In genomic region chr11:99134266-99135046, GRCm38 (mm10) we compare ENCODE assay signal across 12 mouse cellular contexts. TPM values are rescaled to one million over a fixed set of nuclear protein-coding genes. Genes with fewer than 3 reads are reported as not detected.
DNase-seq lines count a peak whose midpoint lies in the region; ATAC-seq and TF ChIP-seq lines count a peak whose summit lies in the region.
"Had no signal": no experiment of that assay in that cellular context is flagged by ENCODE, and none has a peak within 500 bp of the region (broad histone marks: within the 10 kb centered on the region; RNA-seq: fewer than 3 reads in every experiment).

No protein-coding gene starts in this region.

- intact Hi-C loops in gastrocnemius, adult 2 months (cut with DNase I), result no loop called here

- no peak for DNase-seq in gastrocnemius, adult 2 months
- no peak for DNase-seq in gastrocnemius, postnatal 4 days (ENCODE audit: low spot score in 2 of 2)
- DNase-seq in liver, embryonic 11.5 days (ENCODE audit: low spot score), result no peak
- DNase-seq in liver, postnatal 0 days, result no peak
- peak; percentile 70 for DNase-seq in limb, embryonic 11.5 days (ENCODE audit: low spot score)
- no peak for DNase-seq in ovary, postnatal 36 days (ENCODE audit: low spot score)
- no peak for DNase-seq in natural killer cell, adult 2 months (ENCODE audit: low spot score in 2 of 2)
- DNase-seq: cerebellum, postnatal 36 days; kidney, adult 8-10 months had no signal

- TF ChIP-seq CTCF in gastrocnemius, adult 2 months (IDR thresholded peaks at IDR 0.05), result no peak
- no peak for TF ChIP-seq CTCF in liver, postnatal 0 days (IDR thresholded peaks at IDR 0.05; ENCODE audit: low read depth)

- ATAC-seq in liver, embryonic 11.5 days (replicated peaks; ENCODE audit: low FRiP score), result no peak
- ATAC-seq in liver, postnatal 0 days, result no peak
- ATAC-seq in limb, embryonic 11.5 days (ENCODE audit: insufficient number of reproducible peaks, low FRiP score, low TSS enrichment, low read depth), result 0 out of 2 replicates have a peak, but pooled peaks have one; percentile 24

- peaks cover 10% of the 10 kb centered on the region for H3K27me3 ChIP-seq in liver, embryonic 11.5 days (replicated peaks; ENCODE audit: control insufficient read depth, insufficient read depth, low read length)
- H3K27me3 ChIP-seq in liver, postnatal 0 days (ENCODE audit: insufficient read depth, low read length), result no peaks in the 10 kb centered on the region
- H3K27me3 ChIP-seq in limb, embryonic 11.5 days (ENCODE audit: control insufficient read depth, insufficient read depth, low read length), result no peaks in the 10 kb centered on the region
- H3K27me3 ChIP-seq: midbrain, embryonic 12.5 days had no signal

- H3K36me3 ChIP-seq in liver, embryonic 11.5 days (ENCODE audit: control insufficient read depth, insufficient read depth, low read length), result no peaks in the 10 kb centered on the region
- no peaks in the 10 kb centered on the region for H3K36me3 ChIP-seq in liver, postnatal 0 days (replicated peaks; ENCODE audit: insufficient read depth, low read length)
- no peaks in the 10 kb centered on the region for H3K36me3 ChIP-seq in limb, embryonic 11.5 days (ENCODE audit: control insufficient read depth, insufficient read depth, low read length)
- H3K36me3 ChIP-seq: midbrain, embryonic 12.5 days had no signal

- H3K27ac ChIP-seq in gastrocnemius, adult 2 months, result peak overlapping the region; percentile 60; the same call in 1 of the 2 replicates
- H3K27ac ChIP-seq in liver, embryonic 11.5 days (ENCODE audit: low read depth, low read length), result peak overlapping the region; percentile 35
- H3K27ac ChIP-seq in liver, postnatal 0 days (ENCODE audit: low read depth), result no peak overlapping the region
- 0 out of 2 replicates have a peak overlapping the region, but pooled peaks have one; percentile 34 for H3K27ac ChIP-seq in brown adipose tissue, adult 24 weeks (replicated peaks; ENCODE audit: low read depth, low read length)
- peak overlapping the region; percentile 92 for H3K27ac ChIP-seq in limb, embryonic 11.5 days (replicated peaks; ENCODE audit: low read depth, low read length)
- H3K27ac ChIP-seq: midbrain, embryonic 12.5 days had no signal

- WGBS in liver, embryonic 11.5 days, result 46% methylated on average over 15 of the region's 15 CpGs
- 49% methylated on average over 15 of the region's 15 CpGs for WGBS in liver, postnatal 0 days (ENCODE audit: insufficient replicate concordance)
- 24% methylated on average over 15 of the region's 15 CpGs for WGBS in limb, embryonic 11.5 days

- H3K4me2 ChIP-seq in liver, embryonic 11.5 days, result no peak overlapping the region
- no peak overlapping the region for H3K4me2 ChIP-seq in liver, postnatal 0 days (ENCODE audit: low read depth, low read length)
- H3K4me2 ChIP-seq in limb, embryonic 11.5 days (ENCODE audit: low read depth, severe bottlenecking), result 0 out of 2 replicates have a peak overlapping the region, but pooled peaks have one; percentile 10
- H3K4me2 ChIP-seq: midbrain, embryonic 12.5 days had no signal

- H3K4me1 ChIP-seq in liver, embryonic 11.5 days (replicated peaks; ENCODE audit: control insufficient read depth, insufficient read depth, low read length), result peaks cover 28% of the 10 kb centered on the region
- peaks cover 4% of the 10 kb centered on the region for H3K4me1 ChIP-seq in liver, postnatal 0 days (ENCODE audit: insufficient read depth)
- H3K4me1 ChIP-seq in brown adipose tissue, adult 24 weeks (ENCODE audit: control insufficient read depth, insufficient read depth, insufficient read length, low read length), result peaks cover 3% of the 10 kb centered on the region; the same call in 1 of the 2 replicates
- peaks cover 52% of the 10 kb centered on the region for H3K4me1 ChIP-seq in limb, embryonic 11.5 days (ENCODE audit: control insufficient read depth, insufficient read depth, low read length)

- no peak overlapping the region for H3K9ac ChIP-seq in liver, embryonic 11.5 days (ENCODE audit: low read depth, low read length)
- H3K9ac ChIP-seq in liver, postnatal 0 days (replicated peaks), result no peak overlapping the region
- peak overlapping the region; percentile 27 for H3K9ac ChIP-seq in limb, embryonic 11.5 days (ENCODE audit: low read length)
- H3K9ac ChIP-seq: midbrain, embryonic 12.5 days had no signal

- H3K4me3 ChIP-seq in gastrocnemius, adult 2 months, result no peak overlapping the region
- H3K4me3 ChIP-seq in liver, embryonic 11.5 days (ENCODE audit: low read depth, low read length), result no peak overlapping the region
- H3K4me3 ChIP-seq in liver, postnatal 0 days (ENCODE audit: low read depth, low read length), result no peak overlapping the region
- no peak overlapping the region for H3K4me3 ChIP-seq in brown adipose tissue, adult 24 weeks (ENCODE audit: insufficient read depth, low read depth, low read length)
- no peak overlapping the region for H3K4me3 ChIP-seq in limb, embryonic 11.5 days (ENCODE audit: low read depth, low read length)
- H3K4me3 ChIP-seq: midbrain, embryonic 12.5 days had no signal

- no peaks in the 10 kb centered on the region for H3K9me3 ChIP-seq in liver, embryonic 11.5 days (ENCODE audit: control insufficient read depth, low read length)
- H3K9me3 ChIP-seq in liver, postnatal 0 days (ENCODE audit: low read length), result no peaks in the 10 kb centered on the region
- H3K9me3 ChIP-seq in limb, embryonic 11.5 days (ENCODE audit: control insufficient read depth, low read length), result no peaks in the 10 kb centered on the region
- H3K9me3 ChIP-seq: midbrain, embryonic 12.5 days had no signal

- TF ChIP-seq EP300 in liver, postnatal 0 days (IDR thresholded peaks at IDR 0.05; ENCODE audit: low read depth), result no peak

RNA-seq across cellular contexts. Expression of gene Ccr7, which starts 20.4 kb away (rescaled TPM):
- not detected for total RNA-seq in gastrocnemius, adult 2 months (2021)
- total RNA-seq in gastrocnemius, postnatal 4 days (2021), result under 1 TPM; 0.12 to 0.18 TPM
- 0.36 and 0.58 TPM in 2 replicates for polyA plus RNA-seq in liver, embryonic 11.5 days (2014; fragmentation: Nextera tagmentation; extraction: Ambion mirVana)
- polyA plus RNA-seq in liver, postnatal 0 days (2015; fragmentation: Nextera tagmentation; extraction: Ambion mirVana), result 1.5 and 1.6 TPM in 2 replicates
- not detected in 2 replicates for polyA plus RNA-seq in brown adipose tissue, adult 24 weeks (2012; ENCODE audit: insufficient read depth, insufficient read length, missing spikeins)
- 1.0 and 1.3 TPM in 2 replicates for polyA plus RNA-seq in limb, embryonic 11.5 days (2014; fragmentation: Nextera tagmentation; extraction: Ambion mirVana)
- total RNA-seq: left cerebral cortex, postnatal 14 days had no signal

RNA-seq across cellular contexts. Expression of gene Tns4, which starts 45.4 kb away (rescaled TPM):
- under 1 TPM in 1 of 2 experiments, not detected in 1; 0.22 TPM for total RNA-seq in gastrocnemius, adult 2 months (2021)
- total RNA-seq in gastrocnemius, postnatal 4 days (2021), result under 1 TPM in 1 of 2 experiments, not detected in 1; 0.13 TPM
- 0.21 TPM in 1 of 2 replicates, not detected in the other for polyA plus RNA-seq in liver, embryonic 11.5 days (2014; fragmentation: Nextera tagmentation; extraction: Ambion mirVana)
- polyA plus RNA-seq in liver, postnatal 0 days (2015; fragmentation: Nextera tagmentation; extraction: Ambion mirVana), result 0.25 and 0.31 TPM in 2 replicates
- not detected in 2 replicates for polyA plus RNA-seq in brown adipose tissue, adult 24 weeks (2012; ENCODE audit: insufficient read depth, insufficient read length, missing spikeins)
- 1.2 and 1.6 TPM in 2 replicates for polyA plus RNA-seq in limb, embryonic 11.5 days (2014; fragmentation: Nextera tagmentation; extraction: Ambion mirVana)
